Mouse (Mus musculus) liver, embryonic 14.5 days (tissue): ENCODE data around the gene Mrps27. TPM values are rescaled to one million over a fixed set of nuclear protein-coding genes. Genes with fewer than 3 reads are reported as not detected.

Source experiments
- ATAC-seq: fragments of 200-750 bp; cut with Nextera tagmentation; 2 replicates; pipeline ENCODE4 v1.8.0; 2017; ENCODE audit warnings: moderate number of reproducible peaks, mild to moderate bottlenecking, moderate library complexity; ENCODE audit not compliant: insufficient read depth
- DNase-seq, 3 experiments: peaks; one replicate each; pipeline ENCODE4 v3.0.0-alpha.2; 2012 to 2013; ENCODE audit warnings: low read depth in 3 of 3, low spot score in 3 of 3
- H3K27ac ChIP-seq: fragments of 300-500 bp; sonication (generic); 2 replicates; pipeline ENCODE4 v1.5.1; 2014; ENCODE audit warnings: moderate library complexity, mild to moderate bottlenecking, control low read depth, inconsistent platforms
- H3K27me3 ChIP-seq: fragments of 300-500 bp; sonication (generic); 2 replicates; pipeline ENCODE4 v1.6.1; 2014; ENCODE audit warnings: mild to moderate bottlenecking, low read length, moderate library complexity; ENCODE audit not compliant: control insufficient read depth, insufficient read depth
- H3K36me3 ChIP-seq: fragments of 300-500 bp; sonication (generic); replicated peaks from 2 replicates; pipeline ENCODE4 v1.6.1; 2014; ENCODE audit warnings: low read depth; ENCODE audit not compliant: control insufficient read depth, insufficient read depth
- H3K4me1 ChIP-seq, 2 experiments: fragments of 200-500 bp in 1 of 2; fragments of 300-500 bp in 1 of 2; sonication (generic) in 1 of 2; replicated peaks; 2 replicates each; pipeline ENCODE4 v1.6.1; 2012 to 2014; ENCODE audit warnings: antibody characterized with exemption in 1 of 2, inconsistent platforms in 1 of 2, low read length in 1 of 2; ENCODE audit not compliant: control insufficient read depth in 2 of 2, insufficient read depth in 2 of 2
- H3K4me2 ChIP-seq: fragments of 300-500 bp; sonication (generic); 2 replicates; pipeline ENCODE4 v1.6.1; 2014; ENCODE audit warnings: low read depth, mild to moderate bottlenecking, control low read depth, moderate library complexity
- H3K4me3 ChIP-seq, 2 experiments: fragments of 200-500 bp in 1 of 2; fragments of 300-500 bp in 1 of 2; sonication (generic) in 1 of 2; 2 replicates each; pipeline ENCODE4 v1.5.1; 2012 to 2014; ENCODE audit warnings: low read depth in 2 of 2, low read length in 2 of 2, mild to moderate bottlenecking in 2 of 2, control low read depth in 1 of 2, inconsistent platforms in 1 of 2, moderate library complexity in 1 of 2; ENCODE audit not compliant: insufficient read depth in 1 of 2
- H3K9ac ChIP-seq: fragments of 300-500 bp; sonication (generic); replicated peaks from 2 replicates; pipeline ENCODE4 v1.6.1; 2014; ENCODE audit warnings: mild to moderate bottlenecking, control low read depth, moderate library complexity
- H3K9me3 ChIP-seq: fragments of 300-500 bp; sonication (generic); 2 replicates; pipeline ENCODE4 v1.6.1; 2016; ENCODE audit warnings: low read length, mixed read lengths; ENCODE audit not compliant: control insufficient read depth
- CTCF ChIP-seq: IDR thresholded peaks from 2 replicates; pipeline ENCODE4 v1.5.1; 2016; ENCODE audit warnings: antibody characterized with exemption, low read depth, control low read depth
- EP300 ChIP-seq: IDR thresholded peaks from 2 replicates; pipeline ENCODE4 v1.6.1; 2016; ENCODE audit warnings: antibody characterized with exemption, low read depth
- WGBS: fragments of 180-500 bp; shearing (Covaris S2); extraction: QIAGEN DNeasy Blood & Tissue Kit; methylation state at CpG from one replicate; pipeline ENCODE4 v1.1.7; 2014; ENCODE audit not compliant: insufficient replicate concordance; 5-methylcytosine and 5-hydroxymethylcytosine counted together
- polyA plus RNA-seq, 2 experiments: library from polyadenylated mRNA; depleted of rRNA in 1 of 2; stranded (reverse) in 1 of 2; unstranded in 1 of 2; fragments of >200 nt; fragmentation: Nextera tagmentation in 1 of 2; extraction: Ambion mirVana in 1 of 2; gene quantifications; 2 replicates each; pipeline versions ENCODE4 v1.2.1 to v1.2.3; 2012 to 2014

Mrps27 gene
- polyA plus RNA-seq, 2 experiments = 14.4 to 21.5 TPM

DNA sequence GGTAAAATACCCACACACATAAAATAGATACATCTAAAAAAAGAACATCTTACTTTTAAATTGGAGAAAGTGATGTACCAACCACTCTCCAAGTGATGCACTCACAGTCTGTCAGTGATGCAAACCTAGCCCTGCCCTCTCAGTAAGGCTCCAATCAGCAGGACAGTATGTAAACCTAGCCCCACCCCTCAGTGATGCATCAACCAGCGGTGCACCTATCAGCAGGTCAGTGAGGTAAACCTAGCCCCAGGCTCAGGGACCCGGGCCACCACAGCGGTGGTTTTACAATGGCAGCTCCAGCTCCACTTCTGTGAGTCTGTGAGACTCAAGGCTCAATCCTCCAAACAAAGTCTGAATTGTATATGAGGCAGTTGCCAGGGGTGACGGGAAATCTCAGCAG is 13.3 kb upstream of the Mrps27 start:
- TF ChIP-seq CTCF (no peak), EP300 (no peak)
- Histone ChIP-seq H3K27ac (no peak overlapping the region), H3K4me2 (no peak overlapping the region), H3K9ac (no peak overlapping the region), H3K27me3 (no peaks in the 10 kb centered on the region), H3K4me3 (no peak overlapping the region), H3K4me1 (no peaks in the 10 kb centered on the region), H3K9me3 (no peaks in the 10 kb centered on the region), H3K36me3 (peaks cover 10% of the 10 kb centered on the region)
- 86% methylated on average over 4 of the region's 4 CpGs for WGBS
- ATAC-seq = no peak
- no peak for DNase-seq

DNA sequence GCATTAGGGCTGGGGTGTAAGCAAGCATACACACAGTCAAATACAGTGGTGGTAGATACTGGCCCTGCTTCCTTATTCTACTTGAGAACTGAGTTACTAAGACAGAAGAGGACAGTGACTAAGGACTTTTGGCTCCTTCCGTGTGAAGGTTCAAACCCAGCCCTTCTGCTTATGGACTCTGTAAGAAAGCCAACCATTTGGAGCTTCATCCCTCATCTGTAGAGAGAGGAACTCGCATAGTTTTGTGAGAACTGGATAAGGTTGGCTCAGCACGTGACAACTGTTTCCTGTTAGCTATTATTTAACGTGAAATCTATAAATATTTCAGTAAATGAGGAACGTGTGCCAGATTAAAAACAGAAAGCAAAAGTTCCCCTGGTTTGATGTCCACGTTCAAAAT is 7.1 kb upstream of the Mrps27 start:
- Histone ChIP-seq H3K4me1 (no peaks in the 10 kb centered on the region), H3K27me3 (no peaks in the 10 kb centered on the region), H3K36me3 (peaks cover 21% of the 10 kb centered on the region), H3K4me2 (no peak overlapping the region), H3K27ac (no peak overlapping the region), H3K4me3 (no peak overlapping the region), H3K9ac (no peak overlapping the region), H3K9me3 (no peaks in the 10 kb centered on the region)
- ATAC-seq (no peak), DNase-seq (no peak)
- WGBS = 34% methylated on average over 6 of the region's 6 CpGs
- no peak for TF ChIP-seq CTCF
- no peak for TF ChIP-seq EP300

DNA sequence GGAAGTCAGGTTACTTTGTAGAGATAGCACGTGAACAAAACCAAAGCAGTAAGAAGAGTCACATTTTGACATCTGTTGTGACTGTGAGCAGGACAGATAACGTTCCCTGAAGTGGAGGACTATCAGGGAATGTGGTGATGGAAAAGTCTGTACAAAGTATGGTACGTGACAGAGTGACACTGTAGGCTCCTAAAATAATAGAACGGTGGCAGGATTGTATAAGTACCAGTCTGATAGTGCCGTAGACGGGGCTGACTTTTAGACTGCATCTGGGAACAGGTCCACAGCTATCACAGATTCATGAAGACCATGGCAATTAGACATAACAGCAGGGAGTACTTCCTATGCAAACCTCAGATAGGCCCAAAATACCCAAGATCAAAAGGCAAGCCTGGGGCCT is 3.1 kb upstream of the Mrps27 start:
- no peak overlapping the region for H3K27ac ChIP-seq

DNA sequence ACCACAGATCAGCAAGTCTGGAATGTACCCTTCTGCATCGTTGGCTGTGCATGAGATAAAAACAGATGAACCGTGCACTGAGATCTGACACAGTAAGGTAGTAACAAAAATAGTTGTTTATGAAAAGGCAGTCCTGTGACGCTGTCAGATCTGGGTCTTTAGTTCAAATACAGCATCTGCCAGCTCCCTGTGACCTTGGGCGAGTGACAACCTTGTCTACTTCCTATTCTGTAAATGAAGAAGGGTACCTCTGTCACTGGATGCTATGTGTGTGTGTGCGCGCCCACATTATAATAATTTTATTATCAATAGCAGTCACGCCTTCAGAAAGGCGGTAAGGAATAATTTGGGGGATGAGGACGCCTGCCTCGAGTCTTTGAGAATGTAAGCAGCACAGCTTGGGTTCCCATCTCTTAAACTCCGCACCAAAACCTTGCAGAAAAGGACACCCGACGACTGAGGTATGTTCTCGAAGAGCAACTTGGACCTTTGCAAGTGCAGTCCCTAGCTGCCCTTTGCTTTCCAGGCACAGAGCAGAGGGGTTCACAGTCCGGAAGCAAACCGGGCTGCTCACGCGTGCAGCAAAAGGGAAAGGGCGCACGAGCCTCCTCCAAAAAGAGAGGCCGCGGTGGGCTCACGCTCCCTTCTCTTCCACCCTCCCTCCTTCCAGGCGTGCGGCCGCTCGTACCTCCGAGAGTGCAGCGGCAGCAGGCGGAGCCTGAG is 549 bp upstream of the Mrps27 start:
- TF ChIP-seq EP300 (no peak), CTCF (no peak)
- H3K27me3 ChIP-seq = no peaks in the 10 kb centered on the region
- peaks cover 5% of the 10 kb centered on the region for H3K36me3 ChIP-seq
- DNase-seq (no peak), ATAC-seq (peak; percentile 69; the same call in 1 of the 2 replicates)
- peak overlapping the region; percentile 85 to 86 for H3K4me3 ChIP-seq
- H3K4me1 ChIP-seq = peaks cover 7 to 9% of the 10 kb centered on the region in 2 experiments; a peak in 3 of 4 replicates
- H3K4me2 ChIP-seq = peak overlapping the region; percentile 88
- WGBS = under 1% methylated on average over 30 of the region's 30 CpGs
- H3K9ac ChIP-seq = peak overlapping the region; percentile 65
- peak overlapping the region; percentile 5 for H3K27ac ChIP-seq
- H3K9me3 ChIP-seq = no peaks in the 10 kb centered on the region

More for the DNA sequence above, 3.1 kb upstream of the Mrps27 start:
- Histone ChIP-seq H3K4me2 (no peak overlapping the region), H3K4me3 (no peak overlapping the region), H3K4me1 (peaks cover 7 to 9% of the 10 kb centered on the region in 2 experiments; a peak in 3 of 4 replicates), H3K36me3 (peaks cover 13% of the 10 kb centered on the region), H3K9me3 (no peaks in the 10 kb centered on the region), H3K27me3 (no peaks in the 10 kb centered on the region), H3K9ac (no peak overlapping the region)
- TF ChIP-seq CTCF (no peak), EP300 (no peak)
- ATAC-seq (no peak), DNase-seq (no peak)
- WGBS = 71% methylated on average over 6 of the region's 6 CpGs

DNA sequence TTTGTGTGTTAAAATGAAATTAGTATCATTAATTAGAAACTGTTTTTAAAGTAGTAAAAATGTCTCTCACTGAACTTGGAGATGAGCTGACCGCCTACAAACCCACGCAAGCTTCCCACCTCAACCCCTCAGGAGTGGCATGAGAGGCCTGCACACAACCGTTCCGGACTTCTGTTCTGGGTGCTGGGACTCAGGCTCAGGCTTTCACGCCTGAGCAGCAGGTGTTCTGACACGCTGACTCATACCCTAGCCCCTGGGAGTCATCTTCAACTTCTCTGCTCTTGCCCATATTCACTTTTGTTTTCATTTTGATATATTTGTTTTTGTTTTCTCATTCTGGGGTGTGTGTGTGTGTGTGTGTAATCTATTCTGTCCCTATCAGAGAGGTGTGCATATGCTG is 5.4 kb downstream of the Mrps27 start:
- no peaks in the 10 kb centered on the region; the same call in none of the 2 replicates for H3K36me3 ChIP-seq
- ATAC-seq = no peak
- WGBS = 80% methylated on average over 6 of the region's 6 CpGs
- TF ChIP-seq CTCF (no peak), EP300 (no peak)
- no peak overlapping the region for H3K27ac ChIP-seq
- no peak overlapping the region for H3K4me3 ChIP-seq
- H3K9me3 ChIP-seq = no peaks in the 10 kb centered on the region
- no peak for DNase-seq
- no peak overlapping the region for H3K9ac ChIP-seq
- peaks cover 8% of the 10 kb centered on the region in 2 experiments; a peak in 3 of 4 replicates for H3K4me1 ChIP-seq
- no peak overlapping the region for H3K4me2 ChIP-seq
- no peaks in the 10 kb centered on the region for H3K27me3 ChIP-seq
